Mouse (Mus musculus) brain, adult 10 weeks (tissue): ENCODE data around the gene Zbtb2. TPM values are rescaled to one million over a fixed set of nuclear protein-coding genes. Genes with fewer than 3 reads are reported as not detected.

Source experiments
- polyA plus RNA-seq: library from polyadenylated mRNA; stranded (reverse); fragments of 350-450 nt; fragmentation: Illumina TruSeq; extraction: RNeasy Lipid Tissue Mini Kit (QIAGEN cat#74804); gene quantifications from one replicate; pipeline ENCODE4 v1.2.3, GENCODE M21; 2015; ENCODE audit warnings: low read depth, low replicate concordance

The Zbtb2 gene
- 8.6 TPM for polyA plus RNA-seq

GRCm38 (mm10) chr10:4387701-4388383 lies at the start of gene Zbtb2:
TSS of gene Zbtb2 (minus strand) at chr10:4388108.

GRCm38 (mm10) chr10:4432123-4432931 lies 44.4 kb upstream of the Zbtb2 start, which contains the start of the genes Rmnd1 and Armt1:
TSS of gene Rmnd1 (minus strand) at chr10:4432388.
TSS of gene Armt1 (plus strand) at chr10:4432467.

Other genes with a start within 250 kb of the Zbtb2 start
- 12.3 TPM for gene Akap12, start 121.7 kb downstream of the Zbtb2 start, polyA plus RNA-seq
- gene Rmnd1, start 44.3 kb upstream of the Zbtb2 start, polyA plus RNA-seq = 68.7 TPM
- 28.6 TPM for gene Armt1, start 44.4 kb upstream of the Zbtb2 start, polyA plus RNA-seq
- 0.74 TPM for gene Ccdc170, start 94.4 kb upstream of the Zbtb2 start, polyA plus RNA-seq
- gene Esr1, start 223.5 kb upstream of the Zbtb2 start, polyA plus RNA-seq = 1.9 TPM